Mouse (Mus musculus) heart, adult 2 months (tissue): Measurements from ENCODE around the gene Tpr.

ENCODE experiments used
- CTCF ChIP-seq: fragments of 200-600 bp; IDR thresholded peaks from 2 replicates; pipeline ENCODE4 v1.8.1; 2022; ENCODE audit warnings: antibody characterized with exemption, mild to moderate bottlenecking, moderate library complexity
- POLR2A ChIP-seq: fragments of 200-500 bp; IDR thresholded peaks from 2 replicates; pipeline ENCODE4 v1.6.1; 2011; ENCODE audit warnings: mild to moderate bottlenecking, low read depth, low read length, control low read depth; ENCODE audit not compliant: insufficient read depth

GRCm38 (mm10) chr1:150472525-150472924, 79.9 kb downstream of the Tpr start:
- TF ChIP-seq CTCF (no peak), POLR2A (no peak)
